Mouse (Mus musculus) spleen, adult 2 months (tissue): ENCODE results near the gene Ntrk3.

Experiments used
- CTCF ChIP-seq: fragments of 200-500 bp; IDR thresholded peaks from 2 replicates; pipeline ENCODE4 v1.5.1; 2011; ENCODE audit warnings: mild to moderate bottlenecking, inconsistent platforms; ENCODE audit not compliant: insufficient read depth, insufficient read length, insufficient replicate concordance; ENCODE audit errors: extremely low read depth
- POLR2A ChIP-seq: fragments of 200-500 bp; IDR thresholded peaks from 2 replicates; pipeline ENCODE4 v1.6.1; 2011; ENCODE audit warnings: low read depth, low read length, inconsistent platforms

DNA sequence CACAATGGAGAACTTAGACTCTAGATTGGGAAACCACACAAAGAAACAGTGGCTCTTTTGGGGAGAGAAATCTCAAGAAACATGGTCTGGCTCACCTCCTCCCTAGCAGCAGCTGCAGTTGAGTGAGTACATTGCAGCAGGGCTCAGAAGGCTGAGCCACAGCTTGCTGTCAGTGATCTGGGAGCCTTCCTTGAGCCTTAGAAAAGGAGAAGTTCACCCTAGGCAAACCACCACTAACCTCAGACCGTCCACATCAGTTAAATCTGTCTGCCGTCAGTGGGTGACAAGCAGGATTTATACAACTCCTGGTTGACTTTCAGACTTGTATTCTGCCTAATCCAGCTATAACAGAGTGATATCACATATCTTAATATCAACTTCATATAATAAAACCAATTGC, 325.6 kb downstream of the Ntrk3 start:
- no peak for TF ChIP-seq CTCF
- TF ChIP-seq POLR2A = no peak
